Mouse (Mus musculus) kidney, adult 2 months (tissue): Measurements from ENCODE around the gene Cbx2.

Experiments
- CTCF ChIP-seq: fragments of 200-500 bp; conservative IDR thresholded peaks from 2 replicates; pipeline ENCODE4 v1.5.1; 2011; ENCODE audit warnings: low read depth, mild to moderate bottlenecking, control low read depth, low read length, moderate library complexity, mixed read lengths; ENCODE audit not compliant: insufficient read depth, insufficient read length
- POLR2A ChIP-seq: fragments of 200-500 bp; IDR thresholded peaks from one replicate; pipeline ENCODE4 v1.6.1; 2011; ENCODE audit warnings: low read depth, low read length, control low read depth

DNA sequence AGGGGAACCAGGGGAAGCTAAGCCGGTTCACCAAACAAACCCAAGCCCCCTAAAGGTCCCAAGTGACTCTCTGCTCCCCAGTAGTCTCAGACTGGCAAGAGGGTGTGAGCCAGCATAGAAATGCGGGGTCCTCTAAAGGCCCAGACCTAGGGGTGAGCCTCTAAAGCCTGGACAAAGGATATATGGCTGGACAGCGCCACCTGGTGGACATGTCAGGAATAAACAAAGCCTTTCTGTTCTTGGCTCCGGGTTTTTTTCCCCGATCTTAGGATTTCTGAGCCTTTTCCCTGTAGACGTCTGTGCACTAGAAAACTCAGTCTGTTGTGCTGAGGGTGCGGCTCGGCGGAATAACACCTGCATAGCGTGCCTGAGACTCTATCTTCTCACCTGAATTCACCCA, 47.3 kb upstream of the Cbx2 start:
- TF ChIP-seq CTCF: peak; percentile 78
- TF ChIP-seq POLR2A: no peak
